Mouse (Mus musculus): Measurements from ENCODE around the gene 2210408I21Rik. TPM values are rescaled to one million over a fixed set of nuclear protein-coding genes. Genes with fewer than 3 reads are reported as not detected.
A peak's percentile ranks its signal among the peaks of the same experiment; 100 is the strongest.

The 2210408I21Rik gene
- polyA plus RNA-seq, 1 experiment from 2014 or later, result 13.5 TPM

DNA sequence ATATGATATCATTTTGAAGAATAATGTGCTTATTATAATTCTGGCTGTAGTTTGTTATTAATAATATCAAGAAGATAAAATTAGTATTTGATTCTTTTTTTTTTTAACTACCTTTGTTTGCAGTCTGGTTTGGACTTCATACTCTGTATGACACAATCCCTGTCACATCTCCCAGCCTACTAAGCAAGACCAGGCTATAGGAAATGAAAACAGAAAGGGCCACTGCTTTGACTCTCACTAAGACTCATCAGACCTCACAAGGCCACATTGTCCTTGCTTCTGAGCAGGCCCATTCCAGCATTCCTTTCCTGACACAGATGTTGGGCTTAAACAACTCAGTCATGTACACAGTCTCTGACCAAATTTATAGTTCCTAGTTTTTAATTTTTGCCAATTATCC is 42.6 kb downstream of the 2210408I21Rik start:
- H3K9me3 ChIP-seq (ENCODE audit: control insufficient read depth, low read length), result no peaks in the 10 kb centered on the region
- no peak for ATAC-seq
- no peaks in the 10 kb centered on the region for H3K36me3 ChIP-seq (ENCODE audit: control insufficient read depth, insufficient read depth)
- no peak overlapping the region for H3K4me3 ChIP-seq (replicated peaks; ENCODE audit: low read length)
- H3K9ac ChIP-seq (replicated peaks; ENCODE audit: low read depth, low read length), result no peak overlapping the region
- H3K27ac ChIP-seq (ENCODE audit: low read length), result no peak overlapping the region
- no peaks in the 10 kb centered on the region for H3K27me3 ChIP-seq (replicated peaks; ENCODE audit: control insufficient read depth, insufficient read depth, low read length)
- H3K4me1 ChIP-seq (replicated peaks; ENCODE audit: control insufficient read depth, insufficient read depth, low read length), result no peaks in the 10 kb centered on the region
- no peak overlapping the region for H3K4me2 ChIP-seq (ENCODE audit: low read length)

DNA sequence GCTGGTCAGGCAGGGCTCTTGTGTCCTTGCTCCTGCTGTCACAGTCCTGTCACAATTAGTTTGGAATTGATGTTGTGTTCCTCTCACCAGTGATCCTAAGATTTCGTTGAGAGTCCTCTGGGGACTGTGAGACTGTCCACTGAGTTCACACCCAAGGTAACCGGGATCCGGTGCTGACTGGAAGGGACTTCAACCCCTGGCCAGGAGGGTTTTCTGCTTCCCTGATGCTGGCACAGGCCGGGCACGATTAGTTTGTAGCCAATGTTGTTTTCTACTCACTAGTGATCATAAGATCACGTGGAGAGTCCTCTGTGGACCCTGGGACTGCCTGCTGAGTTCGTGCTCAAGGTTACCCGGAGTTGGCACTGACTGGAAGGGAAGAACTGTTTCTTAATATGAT is 55.3 kb downstream of the 2210408I21Rik start:
- no peak for ATAC-seq
- no peaks in the 10 kb centered on the region for H3K36me3 ChIP-seq (ENCODE audit: control insufficient read depth, insufficient read depth)
- H3K9me3 ChIP-seq (ENCODE audit: control insufficient read depth, low read length), result 0 out of 2 replicates have a peak, but pooled peaks cover 2% of the 10 kb centered on the region
- H3K9ac ChIP-seq (replicated peaks; ENCODE audit: low read depth, low read length), result no peak overlapping the region
- no peaks in the 10 kb centered on the region for H3K4me1 ChIP-seq (replicated peaks; ENCODE audit: control insufficient read depth, insufficient read depth, low read length)
- H3K4me3 ChIP-seq (replicated peaks; ENCODE audit: low read length), result no peak overlapping the region
- H3K27me3 ChIP-seq (replicated peaks; ENCODE audit: control insufficient read depth, insufficient read depth, low read length), result no peaks in the 10 kb centered on the region
- WGBS, result 92% methylated on average over 8 of the region's 8 CpGs
- H3K4me2 ChIP-seq (ENCODE audit: low read length), result no peak overlapping the region
- H3K27ac ChIP-seq (ENCODE audit: low read length), result no peak overlapping the region

DNA sequence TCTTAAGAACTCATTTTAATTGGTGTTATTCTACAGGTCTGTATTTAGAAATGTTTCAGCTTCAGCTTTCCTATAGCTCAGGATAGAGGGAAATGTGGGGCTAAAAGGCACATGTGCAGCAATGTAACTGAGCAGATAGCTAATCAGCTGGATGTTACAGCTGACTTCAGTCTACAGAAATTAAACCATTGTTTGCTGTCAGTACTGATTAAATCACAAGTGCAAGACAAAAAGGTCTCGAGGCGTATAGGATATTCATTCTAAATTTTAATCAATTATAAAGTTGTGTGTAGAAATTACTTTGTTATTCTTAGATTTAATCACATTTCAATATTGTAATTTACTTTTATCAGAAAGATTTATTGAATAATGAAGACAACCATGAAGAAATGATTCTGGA is 56.9 kb downstream of the 2210408I21Rik start:
- ATAC-seq, result no peak
- no peaks in the 10 kb centered on the region for H3K36me3 ChIP-seq (ENCODE audit: control insufficient read depth, insufficient read depth)
- no peak overlapping the region for H3K4me3 ChIP-seq (replicated peaks; ENCODE audit: low read length)
- WGBS, result 82% methylated on average over 2 of the region's 2 CpGs
- no peak overlapping the region for H3K27ac ChIP-seq (ENCODE audit: low read length)
- no peaks in the 10 kb centered on the region for H3K4me1 ChIP-seq (replicated peaks; ENCODE audit: control insufficient read depth, insufficient read depth, low read length)
- no peak overlapping the region for H3K9ac ChIP-seq (replicated peaks; ENCODE audit: low read depth, low read length)
- H3K27me3 ChIP-seq (replicated peaks; ENCODE audit: control insufficient read depth, insufficient read depth, low read length), result no peaks in the 10 kb centered on the region
- 0 out of 2 replicates have a peak, but pooled peaks cover 2% of the 10 kb centered on the region for H3K9me3 ChIP-seq (ENCODE audit: control insufficient read depth, low read length)
- no peak overlapping the region for H3K4me2 ChIP-seq (ENCODE audit: low read length)

DNA sequence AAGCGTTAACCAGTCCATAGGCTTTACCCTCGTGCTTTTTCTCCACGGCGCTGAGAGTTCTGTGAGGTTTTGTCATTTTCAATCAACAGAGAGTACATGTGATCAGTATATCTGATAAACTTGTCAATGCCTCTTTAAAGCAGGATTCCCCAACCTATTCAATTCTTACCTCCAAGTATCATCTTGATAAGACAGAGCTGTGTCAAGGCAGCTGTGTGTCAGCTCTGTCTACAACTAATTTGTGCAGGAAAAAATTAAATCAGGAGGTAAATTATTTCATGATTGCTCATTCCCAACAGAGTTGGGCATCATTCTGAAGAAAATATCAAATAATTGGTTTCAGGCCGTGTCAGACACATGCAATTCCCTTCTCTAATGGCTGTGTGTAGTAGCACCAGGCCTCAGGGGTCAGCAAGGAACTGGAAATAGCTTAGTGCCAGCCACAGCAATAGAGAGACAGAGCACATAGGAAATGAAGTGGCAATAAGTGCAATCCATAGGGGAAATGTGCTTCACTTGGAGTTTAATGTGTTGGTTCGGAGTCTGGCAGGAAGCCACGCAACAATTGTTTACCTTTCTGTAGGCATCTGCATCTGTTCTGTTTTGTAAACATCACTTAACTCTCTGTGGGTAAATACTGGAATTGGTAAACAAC is 73.6 kb downstream of the 2210408I21Rik start:
- 86% methylated on average over 7 of the region's 7 CpGs for WGBS
- Histone ChIP-seq H3K27ac (ENCODE audit: low read length) (no peak overlapping the region), H3K9ac (replicated peaks; ENCODE audit: low read depth, low read length) (no peak overlapping the region), H3K36me3 (ENCODE audit: control insufficient read depth, insufficient read depth) (no peaks in the 10 kb centered on the region), H3K9me3 (ENCODE audit: control insufficient read depth, low read length) (no peaks in the 10 kb centered on the region), H3K4me3 (replicated peaks; ENCODE audit: low read length) (no peak overlapping the region), H3K4me1 (replicated peaks; ENCODE audit: control insufficient read depth, insufficient read depth, low read length) (no peaks in the 10 kb centered on the region), H3K4me2 (ENCODE audit: low read length) (no peak overlapping the region), H3K27me3 (replicated peaks; ENCODE audit: control insufficient read depth, insufficient read depth, low read length) (no peaks in the 10 kb centered on the region)
- 0 out of 2 replicates have a peak, but pooled peaks have one; percentile 12 for ATAC-seq

DNA sequence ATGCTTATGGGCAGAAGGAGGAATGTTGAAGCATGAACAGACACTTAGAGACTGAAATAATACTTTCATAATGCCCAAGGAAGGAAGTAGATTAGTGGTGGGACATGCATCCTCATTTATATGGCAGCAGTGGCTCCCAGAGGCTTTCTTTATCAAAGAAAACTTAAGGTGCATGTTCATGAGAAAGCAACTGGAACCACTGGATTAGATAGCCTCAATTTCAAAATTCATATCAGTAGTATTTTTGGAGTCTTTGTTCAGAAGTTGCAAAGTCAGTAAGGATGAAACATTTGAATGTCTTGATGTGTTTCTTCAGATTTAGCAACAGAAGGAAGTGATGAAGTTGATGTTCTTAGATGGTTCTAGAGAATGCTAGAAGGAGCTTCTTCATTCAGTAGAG is 77.9 kb downstream of the 2210408I21Rik start:
- H3K4me1 ChIP-seq (replicated peaks; ENCODE audit: control insufficient read depth, insufficient read depth, low read length), result no peaks in the 10 kb centered on the region
- H3K36me3 ChIP-seq (ENCODE audit: control insufficient read depth, insufficient read depth), result no peaks in the 10 kb centered on the region
- ATAC-seq, result no peak
- no peak overlapping the region for H3K27ac ChIP-seq (ENCODE audit: low read length)
- H3K4me2 ChIP-seq (ENCODE audit: low read length), result no peak overlapping the region
- H3K9me3 ChIP-seq (ENCODE audit: control insufficient read depth, low read length), result no peaks in the 10 kb centered on the region
- no peaks in the 10 kb centered on the region for H3K27me3 ChIP-seq (replicated peaks; ENCODE audit: control insufficient read depth, insufficient read depth, low read length)
- H3K9ac ChIP-seq (replicated peaks; ENCODE audit: low read depth, low read length), result no peak overlapping the region
- H3K4me3 ChIP-seq (replicated peaks; ENCODE audit: low read length), result no peak overlapping the region

DNA sequence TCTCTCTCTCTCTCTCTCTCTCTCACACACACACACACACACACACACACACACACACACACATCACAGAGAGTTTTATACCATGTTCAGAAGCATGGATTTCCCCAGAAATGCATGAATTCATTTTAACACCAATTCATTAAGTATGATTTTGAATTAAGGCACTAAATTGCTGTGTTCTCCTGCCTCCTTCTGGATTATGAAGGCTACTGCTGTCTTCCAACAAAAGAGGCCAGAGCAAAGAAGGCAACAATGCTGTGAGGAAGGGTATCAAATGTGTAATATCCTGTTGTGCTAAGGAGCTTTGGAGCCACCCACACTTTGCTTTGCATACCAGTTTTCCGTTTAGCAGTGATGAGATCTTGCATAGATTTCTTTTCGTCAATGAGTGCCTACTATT is 80.1 kb downstream of the 2210408I21Rik start:
- no peaks in the 10 kb centered on the region for H3K9me3 ChIP-seq (ENCODE audit: control insufficient read depth, low read length)
- no peak overlapping the region for H3K9ac ChIP-seq (replicated peaks; ENCODE audit: low read depth, low read length)
- H3K36me3 ChIP-seq (ENCODE audit: control insufficient read depth, insufficient read depth), result no peaks in the 10 kb centered on the region
- H3K4me3 ChIP-seq (replicated peaks; ENCODE audit: low read length), result no peak overlapping the region
- 84% methylated on average over 2 of the region's 2 CpGs for WGBS
- no peak for ATAC-seq
- no peak overlapping the region for H3K27ac ChIP-seq (ENCODE audit: low read length)
- H3K27me3 ChIP-seq (replicated peaks; ENCODE audit: control insufficient read depth, insufficient read depth, low read length), result no peaks in the 10 kb centered on the region
- H3K4me1 ChIP-seq (replicated peaks; ENCODE audit: control insufficient read depth, insufficient read depth, low read length), result no peaks in the 10 kb centered on the region
- H3K4me2 ChIP-seq (ENCODE audit: low read length), result no peak overlapping the region

DNA sequence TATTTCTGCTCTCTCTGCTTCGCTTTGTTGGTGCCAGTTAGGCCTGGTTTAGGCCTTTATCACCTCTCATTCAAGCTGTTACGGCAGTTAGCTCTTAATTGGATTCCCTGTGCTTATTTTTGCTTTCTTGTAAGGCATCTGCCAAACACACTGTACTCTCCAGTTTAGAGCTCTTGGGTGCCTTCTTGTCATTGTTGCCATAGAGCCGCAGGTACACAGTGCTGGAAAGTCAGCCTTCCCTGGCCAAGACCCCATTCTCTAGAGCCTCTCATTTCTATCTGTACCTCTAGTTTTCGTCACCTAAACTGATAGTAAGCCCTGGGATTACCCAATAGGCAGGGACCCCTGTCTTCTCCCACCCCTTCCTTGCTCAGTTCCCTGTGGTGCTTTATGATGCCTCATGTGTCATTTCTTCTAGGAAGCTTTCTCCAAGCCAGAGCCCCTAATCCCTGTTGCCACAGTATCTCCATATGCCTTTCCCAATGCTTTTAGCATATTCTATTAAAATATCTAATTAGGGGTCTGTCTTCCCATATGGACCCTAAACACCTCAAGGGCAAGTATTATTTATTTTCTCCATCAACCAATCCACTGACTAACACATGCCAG is 82.4 kb downstream of the 2210408I21Rik start:
- H3K9me3 ChIP-seq (ENCODE audit: control insufficient read depth, low read length), result no peaks in the 10 kb centered on the region
- WGBS, result 76% methylated on average over 4 of the region's 4 CpGs
- H3K27me3 ChIP-seq (replicated peaks; ENCODE audit: control insufficient read depth, insufficient read depth, low read length), result no peaks in the 10 kb centered on the region
- no peak overlapping the region for H3K4me3 ChIP-seq (replicated peaks; ENCODE audit: low read length)
- H3K36me3 ChIP-seq (ENCODE audit: control insufficient read depth, insufficient read depth), result no peaks in the 10 kb centered on the region
- no peak overlapping the region for H3K27ac ChIP-seq (ENCODE audit: low read length)
- peak; percentile 72 for ATAC-seq
- H3K4me1 ChIP-seq (replicated peaks; ENCODE audit: control insufficient read depth, insufficient read depth, low read length), result no peaks in the 10 kb centered on the region
- H3K9ac ChIP-seq (replicated peaks; ENCODE audit: low read depth, low read length), result no peak overlapping the region
- no peak overlapping the region for H3K4me2 ChIP-seq (ENCODE audit: low read length)

DNA sequence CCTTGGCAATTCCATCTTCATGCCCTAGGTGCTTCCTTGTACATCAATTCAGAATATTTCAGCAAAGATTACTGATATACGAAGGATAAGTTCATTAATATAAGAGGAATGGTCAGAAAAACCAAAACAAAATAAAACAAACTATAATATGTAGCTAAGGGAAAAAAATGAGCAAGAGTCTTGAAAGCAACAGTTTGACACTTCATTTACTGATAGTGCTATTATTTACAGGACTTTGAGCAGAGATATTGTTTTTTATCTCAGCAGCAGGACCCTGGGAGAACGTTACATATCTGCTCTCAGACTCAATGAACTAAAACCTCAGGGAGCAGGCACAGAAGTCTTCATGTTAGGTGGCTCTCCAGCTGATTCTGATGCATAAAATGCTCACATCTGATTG is 85.7 kb downstream of the 2210408I21Rik start:
- H3K27me3 ChIP-seq (replicated peaks; ENCODE audit: control insufficient read depth, insufficient read depth, low read length), result no peaks in the 10 kb centered on the region
- H3K9me3 ChIP-seq (ENCODE audit: control insufficient read depth, low read length), result no peaks in the 10 kb centered on the region
- ATAC-seq, result no peak
- no peaks in the 10 kb centered on the region for H3K36me3 ChIP-seq (ENCODE audit: control insufficient read depth, insufficient read depth)
- H3K9ac ChIP-seq (replicated peaks; ENCODE audit: low read depth, low read length), result no peak overlapping the region
- 91% methylated on average over 2 of the region's 2 CpGs for WGBS
- no peak overlapping the region for H3K27ac ChIP-seq (ENCODE audit: low read length)
- H3K4me3 ChIP-seq (replicated peaks; ENCODE audit: low read length), result no peak overlapping the region
- no peaks in the 10 kb centered on the region for H3K4me1 ChIP-seq (replicated peaks; ENCODE audit: control insufficient read depth, insufficient read depth, low read length)
- H3K4me2 ChIP-seq (ENCODE audit: low read length), result no peak overlapping the region

DNA sequence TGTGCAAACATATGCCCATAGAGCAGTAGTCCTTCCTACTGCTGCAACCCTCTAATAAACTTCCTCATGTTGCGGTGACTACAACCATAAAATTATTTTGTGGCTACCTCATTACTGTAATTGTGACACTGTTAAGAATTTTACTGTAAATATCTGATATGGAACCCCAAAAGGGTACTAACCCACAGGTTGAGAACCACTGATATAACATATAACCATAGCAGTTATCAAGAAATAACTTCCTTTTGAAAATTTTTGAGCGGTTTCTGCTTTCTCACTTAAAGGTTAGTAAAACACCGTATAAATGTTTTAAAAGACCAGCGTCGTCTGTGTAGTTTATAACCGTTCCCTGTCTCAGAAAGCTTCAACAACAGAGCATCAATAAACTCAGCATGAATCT is 121.2 kb downstream of the 2210408I21Rik start:
- Histone ChIP-seq H3K4me3 (replicated peaks; ENCODE audit: low read length) (no peak overlapping the region), H3K4me1 (replicated peaks; ENCODE audit: control insufficient read depth, insufficient read depth, low read length) (no peaks in the 10 kb centered on the region), H3K9me3 (ENCODE audit: control insufficient read depth, low read length) (no peaks in the 10 kb centered on the region), H3K27me3 (replicated peaks; ENCODE audit: control insufficient read depth, insufficient read depth, low read length) (no peaks in the 10 kb centered on the region), H3K27ac (ENCODE audit: low read length) (no peak overlapping the region), H3K4me2 (ENCODE audit: low read length) (no peak overlapping the region), H3K9ac (replicated peaks; ENCODE audit: low read depth, low read length) (no peak overlapping the region), H3K36me3 (ENCODE audit: control insufficient read depth, insufficient read depth) (no peaks in the 10 kb centered on the region)
- ATAC-seq, result no peak
- 89% methylated on average over 6 of the region's 6 CpGs for WGBS

All from forebrain, embryonic 16.5 days (tissue).